Mouse (Mus musculus) cerebellum, postnatal 36 days (tissue): Measurements from ENCODE around the gene Tbc1d1.
"Not testable (repeated sequence)": the region's sequence is repeated elsewhere in the genome, so short reads cannot be mapped to it uniquely, and the experiment has no call there.

ENCODE experiments used
- DNase-seq, 2 experiments: peaks; one replicate each; pipeline ENCODE4 v3.0.0; 2021 to 2022; ENCODE audit warnings: mixed read lengths in 2 of 2

The Tbc1d1 gene

DNA sequence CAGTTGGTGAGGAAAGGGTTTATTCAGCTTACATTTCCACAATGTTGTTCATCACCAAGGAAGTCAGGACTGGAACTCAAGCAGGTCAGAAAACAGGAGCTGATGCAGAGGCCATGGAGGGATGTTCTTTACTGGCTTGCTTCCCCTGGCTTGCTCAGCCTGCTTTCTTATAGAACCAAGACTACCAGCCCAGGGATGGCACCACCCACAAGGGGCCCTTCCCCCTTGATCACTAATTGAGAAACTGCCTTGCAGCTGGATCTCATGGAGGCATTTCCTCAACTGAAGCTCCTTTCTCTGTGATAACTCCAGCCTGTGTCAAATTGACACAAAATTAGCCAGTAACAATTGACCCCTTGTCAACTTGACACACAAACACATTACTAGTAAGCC, 204.8 kb downstream of the Tbc1d1 start:
- not testable (repeated sequence) for DNase-seq

DNA sequence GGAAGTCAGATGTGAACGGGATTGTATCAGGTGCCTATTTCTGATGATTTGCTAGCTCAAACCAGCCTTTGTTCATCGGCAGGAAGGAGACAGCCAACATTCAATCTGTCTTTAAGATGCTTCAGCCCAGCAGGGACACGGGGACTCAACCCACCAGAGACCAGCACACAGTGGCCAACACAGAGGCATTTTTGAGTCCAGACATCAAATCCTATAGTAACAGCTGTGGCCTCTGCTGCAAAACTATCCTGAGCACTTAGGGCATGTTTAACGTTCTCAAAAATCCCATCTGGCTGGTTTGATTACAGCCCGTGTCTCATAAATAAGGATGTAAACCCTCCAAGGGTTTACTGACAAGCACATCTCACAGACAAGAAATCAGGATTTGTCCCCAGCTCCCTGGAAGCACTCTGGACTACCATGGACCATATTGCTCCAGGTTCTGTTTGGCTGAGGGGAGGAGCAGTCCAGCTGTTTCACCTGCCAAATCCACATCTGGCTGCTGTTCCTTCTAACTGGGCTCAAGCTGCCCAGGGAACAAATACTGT, 207.8 kb downstream of the Tbc1d1 start:
- no peak for DNase-seq

- DNase-seq, result no peak
Measured at GRCm38 (mm10) chr5:64364432-64365125, 208.5 kb downstream of the Tbc1d1 start.

DNA sequence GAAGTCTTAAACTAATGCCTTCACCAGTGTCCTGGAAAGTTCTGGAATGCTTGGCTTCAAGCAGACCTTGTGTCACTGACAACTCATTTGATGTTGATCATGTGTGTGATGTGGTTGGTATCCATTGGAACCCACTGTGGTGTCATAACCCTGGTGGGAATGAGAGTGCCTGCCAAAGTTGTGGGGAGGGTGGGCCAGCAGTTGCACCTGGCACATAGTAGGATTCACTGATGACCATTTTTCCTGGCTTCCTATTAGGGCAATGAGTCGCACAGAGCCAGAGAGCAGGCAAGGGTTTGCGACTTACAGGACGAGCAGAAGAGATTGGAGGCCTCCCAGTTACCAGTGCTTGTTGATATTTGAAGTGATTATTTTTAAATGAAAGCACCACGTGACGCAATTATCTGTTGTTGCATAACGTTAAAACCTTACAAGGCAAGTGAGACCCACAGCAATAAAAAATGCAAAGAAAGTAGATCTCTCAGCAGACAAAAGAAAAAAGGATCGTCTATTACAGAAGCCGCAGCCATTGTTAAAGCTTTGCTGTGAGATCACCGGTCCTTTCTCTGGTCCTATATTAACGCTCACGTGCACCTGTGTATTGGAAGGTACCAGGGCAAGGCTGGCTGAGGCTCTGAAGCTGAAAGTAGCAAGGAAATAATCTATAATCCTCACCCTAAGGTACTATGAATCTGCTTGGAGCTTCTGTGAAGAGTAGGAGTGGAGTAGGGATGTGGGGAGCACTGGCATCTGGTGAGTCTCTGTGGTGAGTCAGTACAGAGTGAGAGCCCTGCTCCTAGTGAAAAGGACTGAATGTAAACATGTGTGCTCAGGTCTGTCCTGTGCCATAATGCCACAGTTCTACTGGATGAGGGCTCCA, 209.3 kb downstream of the Tbc1d1 start:
- DNase-seq, result no peak

- DNase-seq, result no peak
Measured at GRCm38 (mm10) chr5:64366113-64366512, 210.0 kb downstream of the Tbc1d1 start.

DNA sequence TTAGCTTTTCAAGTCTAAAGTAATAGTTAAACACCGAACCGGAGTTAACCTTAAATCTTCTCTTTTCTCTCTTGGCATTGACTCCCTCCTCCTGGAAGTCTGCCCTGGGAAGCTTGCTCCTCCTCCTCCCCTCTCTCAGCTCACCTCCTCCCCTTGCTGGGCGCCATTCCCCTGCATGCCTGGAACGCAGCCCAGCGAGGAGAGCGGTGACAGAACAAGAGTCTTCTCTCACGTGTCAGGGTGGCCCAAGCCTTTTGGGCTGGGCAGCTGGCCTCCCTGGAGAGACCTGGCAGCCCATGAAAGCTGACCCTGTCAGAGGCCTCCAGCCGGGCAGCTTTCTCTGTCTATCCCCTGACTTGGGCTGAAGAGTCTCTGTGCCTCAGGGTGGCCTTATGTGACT, 211.3 kb downstream of the Tbc1d1 start:
- peak in 1 of 2 experiments; percentile 17 for DNase-seq

DNA sequence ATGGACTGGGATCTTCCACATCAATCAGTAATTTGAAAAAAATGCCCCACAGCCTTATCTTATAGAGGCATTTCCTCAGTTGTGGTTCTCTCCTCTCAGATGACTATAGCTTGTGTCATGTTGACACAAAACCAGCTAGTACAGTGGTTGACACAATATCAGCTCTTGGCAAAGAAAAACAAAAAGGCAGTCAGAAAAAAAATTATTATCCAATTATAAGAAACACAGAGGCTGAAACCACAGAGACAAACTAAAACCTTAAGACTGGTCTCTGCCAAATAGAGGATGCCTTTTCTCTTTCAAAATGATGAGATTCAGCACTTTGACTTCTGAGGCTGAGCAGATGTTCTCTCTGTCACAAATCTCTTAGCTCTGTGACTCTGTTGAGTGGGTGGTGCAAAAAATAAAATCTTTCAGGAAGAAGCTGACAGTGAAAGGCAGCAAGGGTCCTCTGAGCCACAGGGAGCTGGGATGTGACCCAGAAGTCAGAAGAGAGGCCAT, 215.3 kb downstream of the Tbc1d1 start:
- DNase-seq, result no peak

- no peak for DNase-seq
Measured at GRCm38 (mm10) chr5:64372292-64372961, 216.3 kb downstream of the Tbc1d1 start.

DNA sequence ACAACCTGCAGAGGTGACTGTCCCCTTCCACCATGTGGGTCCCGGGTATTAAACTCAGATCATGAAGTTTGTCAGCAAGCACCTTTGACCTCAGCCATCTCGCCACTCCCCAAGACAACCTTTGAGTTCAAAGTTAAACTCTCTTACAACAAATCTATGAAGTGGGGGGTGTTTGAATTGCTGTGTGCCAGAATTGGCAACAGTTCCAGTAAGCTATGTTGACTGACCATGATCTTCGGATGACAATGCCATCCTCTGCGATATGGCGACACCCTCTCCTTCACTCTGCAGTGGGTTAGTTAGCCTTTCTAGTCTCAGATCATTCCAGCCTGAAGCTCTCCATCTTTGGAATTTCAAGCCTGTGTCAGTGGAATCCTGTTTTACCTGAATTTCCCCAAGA, 217.6 kb downstream of the Tbc1d1 start:
- DNase-seq, result no peak

DNA sequence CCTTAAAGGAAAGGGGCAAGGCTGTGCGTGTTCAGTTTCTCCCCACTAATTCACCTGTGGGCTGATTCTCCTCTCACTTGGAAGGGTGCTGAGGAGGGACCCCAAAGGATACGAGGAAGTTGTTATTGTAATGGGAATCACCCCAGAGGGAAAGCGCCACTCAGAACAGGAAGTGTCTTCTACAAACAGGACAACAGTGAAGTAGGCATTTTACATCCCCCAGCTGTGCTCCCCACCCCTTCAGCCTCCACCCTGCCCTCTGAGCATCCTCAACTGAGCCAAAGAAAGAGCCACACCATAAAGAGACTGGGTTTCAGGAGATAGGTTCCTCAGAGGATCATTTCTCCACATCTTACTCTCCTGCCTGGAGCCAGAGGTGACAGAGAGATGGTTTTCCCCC, 219.7 kb downstream of the Tbc1d1 start:
- DNase-seq, result no peak

DNA sequence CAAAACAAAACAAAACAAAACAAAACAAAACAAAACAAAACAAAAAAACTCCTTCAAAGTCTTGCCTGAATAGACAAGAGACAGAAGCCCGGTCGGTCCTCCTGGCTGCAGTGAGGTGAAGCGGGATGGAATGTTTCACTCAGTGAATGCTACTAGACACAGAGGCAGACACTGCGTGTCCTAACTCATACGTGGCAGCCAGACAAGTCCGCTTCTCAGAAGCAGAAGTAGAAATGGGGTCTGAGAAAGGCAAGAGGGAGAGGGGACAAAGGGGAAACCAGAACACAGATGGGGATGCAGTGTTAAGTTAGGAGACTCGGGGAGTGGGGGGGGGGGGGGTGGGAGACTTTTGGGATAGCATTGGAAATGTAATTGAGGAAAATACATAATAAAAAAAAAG, 220.4 kb downstream of the Tbc1d1 start:
- DNase-seq, result no peak

DNA sequence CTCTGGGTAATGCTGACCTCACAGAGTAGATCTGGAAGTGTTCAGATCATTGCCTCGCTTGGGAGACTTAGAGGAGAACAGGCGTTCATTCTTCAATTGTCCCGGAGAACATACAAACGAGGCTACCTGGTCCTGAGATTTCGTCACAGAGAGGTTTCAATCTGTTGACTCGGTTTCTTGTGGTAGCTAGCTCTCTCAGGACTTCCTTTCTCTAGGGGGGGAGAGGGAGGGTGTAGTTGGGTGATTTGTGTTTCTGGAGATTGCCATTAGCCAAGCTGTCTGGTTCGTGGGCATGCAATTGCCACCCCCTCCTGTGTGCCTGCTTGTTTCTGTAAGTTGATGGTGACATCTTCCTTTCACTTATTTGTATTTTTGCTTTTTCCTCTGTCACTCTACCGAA, 221.6 kb downstream of the Tbc1d1 start:
- DNase-seq, result no peak

- no peak for DNase-seq
Measured at GRCm38 (mm10) chr5:64378591-64379275, 222.6 kb downstream of the Tbc1d1 start.

GRCm38 (mm10) chr5:64379829-64380228, 223.7 kb downstream of the Tbc1d1 start:
- DNase-seq, result no peak

GRCm38 (mm10) chr5:64380698-64381375, 224.7 kb downstream of the Tbc1d1 start:
- DNase-seq, result no peak

GRCm38 (mm10) chr5:64381538-64381937, 225.4 kb downstream of the Tbc1d1 start:
- no peak for DNase-seq

- DNase-seq, result peak; percentile 74 to 81
Measured at GRCm38 (mm10) chr5:64382451-64383057, 226.4 kb downstream of the Tbc1d1 start.

- DNase-seq, result no peak
Measured at GRCm38 (mm10) chr5:64383215-64383614, 227.1 kb downstream of the Tbc1d1 start.

- DNase-seq, result no peak
Measured at GRCm38 (mm10) chr5:64384546-64384945, 228.4 kb downstream of the Tbc1d1 start.

DNA sequence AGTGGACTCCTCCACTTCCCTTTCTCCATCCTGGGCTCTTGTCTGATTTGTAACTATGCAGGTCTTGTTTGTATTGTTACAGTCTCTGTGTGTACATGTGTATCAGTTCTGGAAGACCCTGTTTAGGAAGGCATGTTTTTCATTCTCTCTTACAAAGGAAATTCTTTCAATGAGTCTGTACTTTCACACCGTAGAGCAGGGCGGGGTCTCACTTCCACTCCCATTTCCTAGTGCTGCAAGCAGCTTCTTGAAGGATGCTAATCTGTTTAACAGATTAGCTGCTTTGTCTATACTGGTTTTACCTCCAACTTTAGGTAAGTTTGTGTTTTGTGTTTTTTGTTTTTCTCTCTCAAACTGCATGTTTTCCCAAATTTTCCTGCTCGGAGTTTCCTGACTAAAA, 230.9 kb downstream of the Tbc1d1 start:
- no peak for DNase-seq

DNA sequence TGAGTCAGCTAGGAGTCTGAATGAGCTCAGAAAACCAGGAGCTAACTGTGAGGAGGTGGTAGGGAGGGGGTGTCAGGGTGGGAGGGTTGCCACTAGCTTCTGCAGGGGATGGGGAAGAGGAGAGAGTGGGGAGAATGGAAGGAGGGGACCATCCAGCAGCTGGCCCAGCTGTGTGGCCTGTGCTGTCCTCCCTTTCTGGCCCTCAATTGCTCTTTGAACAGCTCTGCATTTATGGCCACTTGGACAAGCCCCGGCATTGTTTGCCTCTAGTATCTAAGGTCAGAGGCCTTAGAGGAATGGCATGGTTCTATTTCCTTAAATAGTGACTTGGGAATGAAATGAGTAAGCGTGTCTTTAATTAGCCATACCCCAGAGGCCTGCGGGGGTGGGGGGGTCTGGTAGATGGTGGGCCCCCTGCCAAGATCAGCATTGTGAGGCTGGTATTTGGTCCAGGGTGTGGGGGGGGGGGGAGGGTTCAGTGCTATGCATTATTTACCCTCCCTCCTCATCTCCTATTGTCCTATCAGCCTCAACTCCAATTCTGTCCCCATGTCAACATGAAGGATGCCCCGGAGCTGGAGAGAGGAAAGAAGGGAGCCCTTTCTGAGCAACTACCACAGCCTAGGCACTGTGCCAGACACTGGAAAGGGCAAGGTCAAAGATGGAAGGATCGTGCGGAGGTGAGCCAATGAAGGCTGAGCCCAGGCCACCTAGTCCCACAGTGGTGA, 233.3 kb downstream of the Tbc1d1 start:
- no peak for DNase-seq
